Mouse (Mus musculus) 416B (cell line): ENCODE data around the gene Six5.

Experiments used
- DNase-seq: peaks from one replicate; pipeline ENCODE4 v3.0.0; 2011; ENCODE audit warnings: low read depth

The Six5 gene

DNA sequence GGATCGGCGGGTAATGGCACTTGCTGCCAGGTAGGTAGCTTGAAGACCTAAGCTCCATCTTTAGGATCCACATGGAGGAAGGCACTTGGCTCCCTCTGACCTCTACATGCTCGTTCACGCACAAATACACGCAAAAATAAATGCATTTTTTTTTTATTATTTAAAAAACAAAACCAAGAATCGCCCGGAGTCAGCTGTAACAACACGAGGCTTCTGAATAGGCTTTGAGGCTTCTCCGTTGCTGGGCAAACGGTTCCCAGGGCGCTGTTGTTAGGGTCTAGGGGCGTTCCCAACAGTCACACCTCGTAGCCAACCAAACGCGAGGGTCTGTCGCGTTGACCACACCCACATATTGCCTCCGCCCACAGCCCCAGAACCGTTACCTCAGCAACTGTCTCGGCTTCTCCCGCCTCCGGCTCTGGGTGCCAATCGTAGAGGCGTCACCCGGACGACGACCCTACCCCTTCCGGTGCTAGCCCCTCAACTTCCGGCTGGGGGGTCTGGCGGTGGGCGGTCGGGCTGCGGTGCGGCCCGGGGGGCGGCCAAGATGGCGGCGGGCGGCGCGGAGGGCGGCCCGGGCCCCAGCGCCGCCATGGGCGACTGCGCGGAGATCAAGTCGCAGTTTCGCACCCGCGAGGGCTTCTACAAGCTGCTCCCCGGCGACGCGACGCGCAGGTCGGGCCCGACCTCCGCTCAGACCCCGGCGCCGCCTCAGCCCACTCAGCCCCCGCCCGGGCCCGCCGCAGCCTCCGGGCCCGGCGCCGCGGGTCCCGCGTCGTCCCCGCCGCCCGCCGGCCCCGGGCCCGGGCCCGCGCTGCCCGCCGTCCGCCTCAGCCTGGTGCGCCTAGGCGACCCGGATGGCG lies 18.4 kb upstream of the Six5 start, which contains the start of gene Dmwd:
TSS of gene Dmwd (plus strand) at position 505 of the 863 bp plus-strand sequence.
- peak; percentile 98 for DNase-seq

GRCm38 (mm10) chr7:19076586-19076991 lies 17.8 kb upstream of the Six5 start:
- peak; percentile 32 for DNase-seq

- peak; percentile 97 for DNase-seq
Measured at GRCm38 (mm10) chr7:19077761-19078160, 16.6 kb upstream of the Six5 start.

DNA sequence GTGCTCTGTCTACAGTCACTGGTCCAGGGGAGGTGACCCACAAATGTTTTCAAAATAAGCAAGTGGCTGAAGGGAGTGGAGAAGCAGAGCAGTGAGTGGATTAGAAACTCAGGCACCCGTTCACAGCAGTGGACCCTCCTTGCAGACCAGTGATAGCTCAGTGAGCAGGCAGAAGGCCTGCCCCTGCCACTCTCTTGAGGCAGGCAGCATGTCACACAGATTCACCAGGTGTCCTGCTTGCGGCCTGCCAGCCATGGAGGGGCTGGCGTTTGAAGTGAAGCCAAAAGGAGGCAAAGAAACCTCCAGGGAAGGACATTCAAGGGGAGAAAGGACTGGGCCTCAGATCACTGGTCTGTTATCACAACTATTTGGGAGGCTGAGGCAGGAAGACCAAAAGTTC lies 15.7 kb upstream of the Six5 start:
- DNase-seq: no peak

- DNase-seq: no peak
Measured at GRCm38 (mm10) chr7:19080451-19080950, 13.9 kb upstream of the Six5 start.

DNA sequence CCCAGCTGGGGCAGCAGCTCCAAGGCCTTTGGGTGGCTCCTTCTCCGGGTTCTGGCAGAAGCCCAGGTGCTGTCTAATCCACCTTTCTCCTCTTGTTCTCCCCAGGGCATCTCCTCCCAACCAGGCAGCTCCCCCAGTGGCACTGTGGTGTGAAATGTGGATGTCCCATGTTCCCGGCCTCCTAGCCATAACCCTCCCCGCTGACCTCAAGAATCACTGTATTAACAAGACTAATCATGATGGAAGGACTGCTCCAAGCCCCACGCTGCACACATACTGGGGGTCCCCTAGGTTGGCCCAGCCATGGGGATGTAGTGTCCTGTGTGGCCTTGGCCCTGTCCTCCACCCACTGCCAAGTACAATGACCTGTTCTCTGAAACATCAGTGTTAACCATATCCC lies 12.2 kb upstream of the Six5 start:
- no peak for DNase-seq

GRCm38 (mm10) chr7:19083096-19083495 lies 11.3 kb upstream of the Six5 start:
- no peak for DNase-seq

DNA sequence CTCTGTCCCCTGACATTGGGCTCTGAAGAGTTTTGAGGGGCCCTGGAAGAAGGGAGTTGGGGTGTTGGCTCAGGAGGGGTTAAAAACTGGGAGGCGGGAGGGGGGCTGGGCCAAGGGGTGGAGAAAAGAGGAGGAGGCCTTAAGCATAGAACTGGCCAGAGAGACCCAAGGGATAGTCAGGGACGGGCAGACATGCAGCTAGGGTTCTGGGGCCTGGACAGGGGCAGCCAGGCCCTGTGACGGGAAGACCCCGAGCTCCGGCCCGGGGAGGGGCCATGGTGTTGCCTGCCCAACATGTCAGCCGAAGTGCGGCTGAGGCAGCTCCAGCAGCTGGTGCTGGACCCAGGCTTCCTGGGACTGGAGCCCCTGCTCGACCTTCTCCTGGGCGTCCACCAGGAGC lies 10.7 kb upstream of the Six5 start, which contains the start of gene Dmpk:
TSS of gene Dmpk (plus strand) at position 149 of the 400 bp plus-strand sequence.
- DNase-seq: no peak

DNA sequence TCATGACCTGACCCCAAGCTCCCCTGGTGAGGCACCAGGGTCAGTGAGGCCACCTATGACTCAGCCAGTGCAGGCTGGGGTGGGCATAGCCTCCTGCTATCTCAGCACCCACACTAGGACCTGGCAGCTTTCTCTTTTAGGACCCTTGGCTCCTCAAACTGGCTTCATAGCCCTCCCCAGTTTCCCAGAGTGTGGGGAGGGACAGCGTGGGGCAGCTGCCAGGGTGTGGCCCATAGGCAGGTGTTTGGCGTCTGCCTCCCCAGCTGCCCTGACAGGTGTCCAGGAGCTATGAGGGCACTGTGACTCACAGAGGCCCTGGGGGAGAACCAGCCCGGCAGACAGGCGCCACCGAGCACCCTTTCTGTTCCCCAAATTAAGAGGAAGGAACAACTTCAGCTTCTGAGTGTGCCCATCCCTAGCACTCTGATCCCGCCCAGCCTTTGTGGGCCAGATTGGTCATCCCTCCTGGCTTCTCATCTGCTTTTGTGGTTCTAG lies 10.1 kb upstream of the Six5 start:
- DNase-seq: peak; percentile 69

GRCm38 (mm10) chr7:19084921-19085473 lies 9.4 kb upstream of the Six5 start:
- DNase-seq: no peak

- no peak for DNase-seq
Measured at GRCm38 (mm10) chr7:19085495-19085894, 8.9 kb upstream of the Six5 start.

DNA sequence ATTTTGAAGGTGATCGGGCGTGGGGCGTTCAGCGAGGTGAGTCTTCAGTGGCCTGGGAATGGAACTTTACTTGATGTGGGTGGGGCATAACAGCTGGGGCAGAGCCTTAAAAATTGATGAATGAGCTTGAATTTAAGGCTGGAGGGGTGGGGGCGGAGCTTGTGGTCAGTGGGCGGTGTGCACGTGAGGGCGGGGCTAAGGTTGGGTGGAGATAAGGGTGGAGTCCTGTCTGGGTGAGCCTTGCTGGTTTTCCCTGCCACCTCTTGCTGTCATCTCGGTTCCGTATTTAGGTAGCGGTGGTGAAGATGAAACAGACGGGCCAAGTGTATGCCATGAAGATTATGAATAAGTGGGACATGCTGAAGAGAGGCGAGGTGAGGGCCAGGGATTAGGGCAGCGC lies 8.4 kb upstream of the Six5 start:
- DNase-seq: peak; percentile 76

DNA sequence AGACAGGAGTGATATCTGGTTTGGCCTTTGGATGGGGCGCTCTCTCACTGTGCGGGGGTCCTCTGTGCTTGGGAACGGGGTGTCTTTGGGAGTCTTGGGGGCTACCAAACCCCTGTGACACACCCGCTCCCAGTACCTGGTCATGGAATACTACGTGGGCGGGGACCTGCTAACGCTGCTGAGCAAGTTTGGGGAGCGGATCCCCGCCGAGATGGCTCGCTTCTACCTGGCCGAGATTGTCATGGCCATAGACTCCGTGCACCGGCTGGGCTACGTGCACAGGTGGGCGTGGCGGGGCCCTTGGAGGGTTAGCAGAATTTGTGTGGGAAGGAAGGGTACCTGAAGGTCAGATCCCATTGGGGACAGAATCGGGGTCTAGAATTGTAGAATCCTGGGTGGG lies 7.6 kb upstream of the Six5 start:
- no peak for DNase-seq

DNA sequence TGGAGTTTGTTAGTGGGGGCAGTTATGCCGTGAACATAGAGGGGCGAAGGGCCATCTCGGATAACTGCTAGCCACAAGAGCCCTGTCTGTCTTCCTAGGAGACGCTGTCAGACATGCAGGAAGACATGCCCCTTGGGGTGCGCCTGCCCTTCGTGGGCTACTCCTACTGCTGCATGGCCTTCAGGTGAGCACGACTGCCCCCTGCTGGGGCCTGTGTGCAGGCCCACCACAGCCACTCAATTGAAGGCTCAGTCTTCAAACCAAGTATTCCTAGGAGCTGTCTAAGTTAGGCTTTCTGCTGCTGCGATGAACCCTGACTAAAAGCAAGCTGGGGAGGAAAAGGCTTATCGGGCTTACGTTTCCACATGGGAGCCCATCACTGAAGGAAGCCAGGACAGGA lies 5.6 kb upstream of the Six5 start:
- peak; percentile 82 for DNase-seq

GRCm38 (mm10) chr7:19091913-19092312 lies 2.5 kb upstream of the Six5 start:
- DNase-seq: no peak

GRCm38 (mm10) chr7:19092381-19093173 lies 1.8 kb upstream of the Six5 start:
- no peak for DNase-seq

DNA sequence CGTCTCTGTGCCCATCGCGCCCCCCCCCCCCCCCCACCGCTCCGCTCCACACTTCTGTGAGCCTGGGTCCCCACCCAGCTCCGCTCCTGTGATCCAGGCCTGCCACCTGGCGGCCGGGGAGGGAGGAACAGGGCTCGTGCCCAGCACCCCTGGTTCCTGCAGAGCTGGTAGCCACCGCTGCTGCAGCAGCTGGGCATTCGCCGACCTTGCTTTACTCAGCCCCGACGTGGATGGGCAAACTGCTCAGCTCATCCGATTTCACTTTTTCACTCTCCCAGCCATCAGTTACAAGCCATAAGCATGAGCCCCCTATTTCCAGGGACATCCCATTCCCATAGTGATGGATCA lies 1.2 kb upstream of the Six5 start:
- DNase-seq: peak; percentile 82

GRCm38 (mm10) chr7:19093537-19094385 lies 633 bp upstream of the Six5 start:
- DNase-seq: peak; percentile 98

DNA sequence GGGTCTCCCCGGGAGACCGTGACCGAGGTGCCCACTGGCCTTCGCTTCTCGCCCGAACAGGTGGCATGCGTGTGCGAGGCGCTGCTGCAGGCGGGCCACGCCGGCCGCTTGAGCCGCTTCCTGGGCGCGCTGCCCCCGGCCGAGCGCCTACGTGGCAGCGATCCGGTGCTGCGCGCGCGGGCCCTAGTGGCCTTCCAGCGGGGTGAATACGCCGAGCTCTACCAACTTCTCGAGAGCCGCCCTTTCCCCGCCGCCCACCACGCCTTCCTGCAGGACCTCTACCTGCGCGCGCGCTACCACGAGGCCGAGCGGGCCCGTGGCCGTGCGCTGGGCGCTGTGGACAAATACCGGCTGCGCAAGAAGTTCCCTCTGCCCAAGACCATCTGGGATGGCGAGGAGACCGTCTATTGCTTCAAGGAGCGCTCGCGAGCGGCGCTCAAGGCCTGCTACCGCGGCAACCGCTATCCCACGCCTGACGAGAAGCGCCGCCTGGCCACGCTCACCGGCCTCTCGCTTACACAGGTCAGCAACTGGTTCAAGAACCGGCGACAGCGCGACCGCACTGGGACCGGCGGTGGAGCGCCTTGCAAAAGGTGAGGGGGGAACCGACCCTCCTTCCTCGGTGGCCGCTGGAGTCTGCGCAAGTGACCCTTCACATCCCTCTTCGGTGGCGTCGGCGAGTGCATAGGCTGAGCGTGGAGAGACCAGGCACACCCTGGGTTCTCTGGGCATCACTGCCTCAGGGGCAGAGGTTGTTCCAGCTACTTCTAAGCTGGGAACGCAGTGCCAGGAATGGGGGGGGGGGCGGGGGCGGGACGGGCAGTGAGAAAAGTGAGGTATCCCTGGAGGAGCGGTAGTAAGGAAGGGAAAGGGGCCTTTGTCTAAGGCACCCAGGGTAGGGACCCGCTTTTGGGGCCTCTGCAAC lies 694 bp downstream of the Six5 start:
- peak; percentile 54 for DNase-seq

DNA sequence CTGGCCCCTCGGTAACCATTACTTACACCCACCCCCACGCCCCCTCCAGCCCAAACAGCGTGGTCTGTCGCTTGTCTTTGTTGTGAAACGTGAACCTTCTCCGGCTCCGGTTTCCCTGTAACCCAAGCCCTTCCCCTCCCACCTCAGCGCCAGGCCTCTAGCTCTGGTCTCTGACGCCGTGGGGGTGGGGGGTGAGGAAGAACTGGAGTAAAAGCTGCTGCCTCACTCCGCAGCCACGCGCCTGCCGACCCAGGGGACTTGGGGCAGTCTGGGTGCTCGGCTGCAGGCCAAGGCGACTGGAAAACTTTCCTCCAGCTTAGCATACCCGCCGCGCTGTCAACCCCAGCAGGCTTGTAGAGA lies 1.3 kb downstream of the Six5 start:
- peak; percentile 89 for DNase-seq
